Mouse (Mus musculus) macrophage (primary cell): ENCODE results near the gene Xdh. TPM values are rescaled to one million over a fixed set of nuclear protein-coding genes. Genes with fewer than 3 reads are reported as not detected.

Source experiments
- H3K27ac ChIP-seq: fragments of 350-480 bp; formaldehyde crosslinking; 2 replicates; pipeline ENCODE4 v1.9.0; 2021
- H3K36me3 ChIP-seq: fragments of 350-480 bp; formaldehyde crosslinking; 2 replicates; pipeline ENCODE4 v1.9.0; 2021; ENCODE audit errors: inconsistent target
- H3K4me3 ChIP-seq: fragments of 350-480 bp; formaldehyde crosslinking; 2 replicates; pipeline ENCODE4 v1.9.0; 2021; ENCODE audit errors: inconsistent target
- H3K79me2 ChIP-seq: fragments of 350-480 bp; formaldehyde crosslinking; 2 replicates; pipeline ENCODE4 v1.9.0; 2021; ENCODE audit errors: inconsistent target
- WGBS: methylation state at CpG from one replicate; pipeline ENCODE4 v1.1.7; 2026; ENCODE audit warnings: inconsistent platforms; ENCODE audit not compliant: missing documents; 5-methylcytosine and 5-hydroxymethylcytosine counted together
- polyA plus RNA-seq: library from polyadenylated mRNA; stranded (reverse); fragments of 250-400 nt; gene quantifications from 3 replicates; pipeline ENCODE4 v1.2.4, GENCODE M21; 2018; ENCODE audit warnings: inconsistent platforms

The Xdh gene
- polyA plus RNA-seq, 1 experiment from 2014 or later, result 281 TPM

GRCm38 (mm10) chr17:73839086-73839835 lies 110.7 kb downstream of the Xdh start:
- no peaks in the 10 kb centered on the region for H3K79me2 ChIP-seq
- no peaks in the 10 kb centered on the region for H3K36me3 ChIP-seq
- WGBS, result 86% methylated on average over 3 of the region's 3 CpGs
- H3K4me3 ChIP-seq, result no peak overlapping the region
- no peak overlapping the region for H3K27ac ChIP-seq

GRCm38 (mm10) chr17:73837244-73837643 lies 112.8 kb downstream of the Xdh start:
- Histone ChIP-seq H3K4me3 (no peak overlapping the region), H3K79me2 (no peaks in the 10 kb centered on the region), H3K36me3 (no peaks in the 10 kb centered on the region), H3K27ac (no peak overlapping the region)
- 92% methylated on average over 4 of the region's 4 CpGs for WGBS

GRCm38 (mm10) chr17:73836601-73837000 lies 113.4 kb downstream of the Xdh start:
- H3K36me3 ChIP-seq, result no peaks in the 10 kb centered on the region
- 97% methylated on average over 3 of the region's 3 CpGs for WGBS
- H3K4me3 ChIP-seq, result no peak overlapping the region
- H3K27ac ChIP-seq, result no peak overlapping the region
- H3K79me2 ChIP-seq, result no peaks in the 10 kb centered on the region

Other genes starting within 250 kb of the Xdh start
- not detected in 3 replicates for gene Galnt14, start 239.7 kb downstream of the Xdh start, polyA plus RNA-seq
- 0.07 to 0.43 TPM (median 0.21 TPM) in 3 replicates for gene Ehd3, start 146.1 kb downstream of the Xdh start, polyA plus RNA-seq
- not detected in 3 replicates for gene Srd5a2, start 97.7 kb upstream of the Xdh start, polyA plus RNA-seq